Mouse (Mus musculus): Measurements from ENCODE around the gene Rnf213.

GRCm38 (mm10) chr11:119456097-119456496 is 63.2 kb downstream of the Rnf213 start:
- TF ChIP-seq CTCF (IDR thresholded peaks at IDR 0.05; ENCODE audit: control insufficient read depth, insufficient read depth, low read length) (no peak), POLR2A (IDR thresholded peaks at IDR 0.05; ENCODE audit: borderline replicate concordance, control insufficient read depth, low read depth, low read length) (no peak)

Data from bone marrow, adult 2 months (tissue).